Mouse (Mus musculus) heart, adult 2 months (tissue): ENCODE measurements around the gene Dnajc3.

Experiments used
- CTCF ChIP-seq: fragments of 200-600 bp; IDR thresholded peaks from 2 replicates; pipeline ENCODE4 v1.8.1; 2022; ENCODE audit warnings: antibody characterized with exemption, mild to moderate bottlenecking, moderate library complexity
- EP300 ChIP-seq: fragments of 200-500 bp; IDR thresholded peaks from 2 replicates; pipeline ENCODE4 v1.6.1; 2011; ENCODE audit warnings: low read depth, low read length, control low read depth; ENCODE audit not compliant: insufficient read depth

GRCm38 (mm10) chr14:119013549-119013948, 75.8 kb downstream of the Dnajc3 start:
- TF ChIP-seq CTCF (no peak), EP300 (no peak)
